Mouse (Mus musculus) heart, postnatal 0 days (tissue): ENCODE data around the gene Syn3.

Experiments used
- CTCF ChIP-seq: IDR thresholded peaks from 2 replicates; pipeline ENCODE4 v1.5.1; 2016; ENCODE audit warnings: antibody characterized with exemption, control low read depth, low read depth
- EP300 ChIP-seq: IDR thresholded peaks from 2 replicates; pipeline ENCODE4 v1.6.1; 2016; ENCODE audit warnings: antibody characterized with exemption, low read depth

- TF ChIP-seq CTCF (no peak), EP300 (no peak)
Observed at GRCm38 (mm10) chr10:86030743-86031142, 468.0 kb downstream of the Syn3 start.
